10 mouse cellular contexts compared by ENCODE assay signal in the genomic region with DNA sequence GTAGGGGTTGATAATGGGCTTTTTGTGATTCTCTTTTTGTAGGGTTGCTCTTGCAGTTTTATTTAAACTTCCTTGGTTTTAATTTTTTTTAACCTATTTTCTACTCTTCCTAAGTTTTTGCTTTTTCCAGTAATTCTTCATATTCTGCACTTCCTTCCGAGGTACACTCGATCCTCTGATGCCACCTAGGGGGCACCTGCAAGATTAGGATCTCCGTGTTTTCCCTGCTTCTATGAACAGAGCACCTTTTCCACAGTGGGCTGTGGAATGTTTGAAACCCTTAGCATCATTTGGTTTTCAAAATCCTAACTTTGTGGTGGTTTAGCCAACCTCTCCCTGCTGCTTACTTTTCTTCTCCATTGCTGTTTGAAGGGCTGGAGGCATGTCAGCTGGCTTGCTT.
DNase-seq lines count a peak whose midpoint lies in the region; ATAC-seq and TF ChIP-seq lines count a peak whose summit lies in the region.
"Had no signal": no experiment of that assay in that cellular context is flagged by ENCODE, and none has a peak within 500 bp of the region (broad histone marks: within the 10 kb centered on the region; RNA-seq: fewer than 3 reads in every experiment).

No protein-coding gene starts in this region.

- no peaks in the 10 kb centered on the region for H3K27me3 ChIP-seq in heart, postnatal 0 days (ENCODE audit: control insufficient read depth, insufficient read depth, low read length)
- no peaks in the 10 kb centered on the region for H3K27me3 ChIP-seq in heart, embryonic 10.5 days (ENCODE audit: insufficient read depth, poor library complexity, severe bottlenecking)
- no peaks in the 10 kb centered on the region for H3K27me3 ChIP-seq in lung, embryonic 14.5 days (ENCODE audit: insufficient read depth, low read length)
- no peaks in the 10 kb centered on the region for H3K27me3 ChIP-seq in hindbrain, postnatal 0 days (ENCODE audit: insufficient read depth, low read length)

- H3K4me2 ChIP-seq in heart, postnatal 0 days (ENCODE audit: low read depth, low read length): no peak overlapping the region
- H3K4me2 ChIP-seq in lung, embryonic 14.5 days: no peak overlapping the region
- no peak overlapping the region for H3K4me2 ChIP-seq in hindbrain, postnatal 0 days (ENCODE audit: low read depth, low read length)

- 51% methylated on average over 3 of the region's 3 CpGs for WGBS in heart, postnatal 0 days
- 46% methylated on average over 3 of the region's 3 CpGs for WGBS in heart, embryonic 10.5 days
- 42% methylated on average over 3 of the region's 3 CpGs for WGBS in lung, embryonic 14.5 days
- 39% methylated on average over 3 of the region's 3 CpGs for WGBS in hindbrain, postnatal 0 days

- no peak for ATAC-seq in heart, postnatal 0 days (ENCODE audit: insufficient read depth, low read depth)
- no peak for ATAC-seq in lung, embryonic 14.5 days (ENCODE audit: insufficient read depth)
- ATAC-seq in hindbrain, postnatal 0 days: peak; percentile 61; the same call in 1 of the 2 replicates

- no peaks in the 10 kb centered on the region for H3K9me3 ChIP-seq in heart, postnatal 0 days (replicated peaks; ENCODE audit: control insufficient read depth, low read length)
- H3K9me3 ChIP-seq in heart, embryonic 10.5 days: no peaks in the 10 kb centered on the region
- H3K9me3 ChIP-seq in lung, embryonic 14.5 days (ENCODE audit: low read depth, low read length): no peaks in the 10 kb centered on the region
- no peaks in the 10 kb centered on the region for H3K9me3 ChIP-seq in hindbrain, postnatal 0 days (ENCODE audit: low read length)

- H3K9ac ChIP-seq in heart, postnatal 0 days (replicated peaks; ENCODE audit: low read depth, low read length): no peak overlapping the region
- no peak overlapping the region for H3K9ac ChIP-seq in lung, embryonic 14.5 days
- no peak overlapping the region for H3K9ac ChIP-seq in hindbrain, postnatal 0 days (replicated peaks; ENCODE audit: low read length)

- H3K4me3 ChIP-seq in heart, postnatal 0 days (ENCODE audit: low read depth, low read length): no peak overlapping the region
- H3K4me3 ChIP-seq in heart, embryonic 10.5 days: no peak overlapping the region
- H3K4me3 ChIP-seq in lung, embryonic 14.5 days (ENCODE audit: low read depth, low read length): no peak overlapping the region
- no peak overlapping the region for H3K4me3 ChIP-seq in hindbrain, postnatal 0 days (ENCODE audit: low read length)
- H3K4me3 ChIP-seq: erythroblast, embryonic 14.5 days; myocyte had no signal

- TF ChIP-seq EP300 in heart, postnatal 0 days (IDR thresholded peaks at IDR 0.05; ENCODE audit: low read depth): no peak

- no peaks in the 10 kb centered on the region for H3K4me1 ChIP-seq in heart, postnatal 0 days (ENCODE audit: control insufficient read depth, insufficient read depth)
- no peaks in the 10 kb centered on the region for H3K4me1 ChIP-seq in heart, embryonic 10.5 days
- no peaks in the 10 kb centered on the region for H3K4me1 ChIP-seq in lung, embryonic 14.5 days (ENCODE audit: insufficient read depth)
- H3K4me1 ChIP-seq in hindbrain, postnatal 0 days (ENCODE audit: insufficient read depth, low read length): no peaks in the 10 kb centered on the region

- peak; percentile 41 for DNase-seq in adrenal gland, postnatal 10 days
- DNase-seq in adrenal gland, adult 8-10 months: no peak
- DNase-seq in heart, postnatal 0 days (ENCODE audit: low spot score): no peak
- DNase-seq in heart, embryonic 10.5 days (ENCODE audit: low spot score): no peak
- DNase-seq in lung, embryonic 14.5 days: peak; percentile 46
- no peak for DNase-seq in lung, postnatal 14 days
- peak; percentile 82 for DNase-seq in hindbrain, postnatal 0 days (ENCODE audit: low spot score)
- DNase-seq in spleen, adult 12 weeks (ENCODE audit: low spot score): no peak

- H3K27ac ChIP-seq in heart, postnatal 0 days (ENCODE audit: low read depth): no peak overlapping the region
- H3K27ac ChIP-seq in heart, embryonic 10.5 days: no peak overlapping the region
- H3K27ac ChIP-seq in lung, embryonic 14.5 days (ENCODE audit: low read depth): no peak overlapping the region
- no peak overlapping the region for H3K27ac ChIP-seq in hindbrain, postnatal 0 days

- no peaks in the 10 kb centered on the region for H3K36me3 ChIP-seq in heart, postnatal 0 days (replicated peaks; ENCODE audit: control insufficient read depth, insufficient read depth, low read length)
- H3K36me3 ChIP-seq in heart, embryonic 10.5 days: no peaks in the 10 kb centered on the region
- H3K36me3 ChIP-seq in lung, embryonic 14.5 days (ENCODE audit: insufficient read depth): no peaks in the 10 kb centered on the region
- no peaks in the 10 kb centered on the region for H3K36me3 ChIP-seq in hindbrain, postnatal 0 days (ENCODE audit: insufficient read depth, low read length)

- peak; percentile 28 for TF ChIP-seq CTCF in heart, postnatal 0 days (IDR thresholded peaks at IDR 0.05; ENCODE audit: low read depth)
- TF ChIP-seq CTCF in lung, embryonic 14.5 days (IDR thresholded peaks at IDR 0.05; ENCODE audit: low read depth): peak; percentile 57
- TF ChIP-seq CTCF in hindbrain, postnatal 0 days (IDR thresholded peaks at IDR 0.05; ENCODE audit: low read depth): peak; percentile 75

Comparison
In these comparisons a context has a peak if more than half of its experiments do, and no peak if none do; other contexts are left out.
1. DNase-seq: peak in adrenal gland, postnatal 10 days (single experiment), lung, embryonic 14.5 days (single experiment) and hindbrain, postnatal 0 days (single experiment); none in adrenal gland, adult 8-10 months (single experiment), heart, postnatal 0 days (single experiment), heart, embryonic 10.5 days (single experiment), lung, postnatal 14 days (single experiment) and spleen, adult 12 weeks (single experiment).
2. Peak in every context shown above with its lines, with median percentiles within 50 percentile points of each other: CTCF ChIP-seq.